Mouse (Mus musculus): ENCODE results near the gene Ndufa5.

Ndufa5 gene

DNA sequence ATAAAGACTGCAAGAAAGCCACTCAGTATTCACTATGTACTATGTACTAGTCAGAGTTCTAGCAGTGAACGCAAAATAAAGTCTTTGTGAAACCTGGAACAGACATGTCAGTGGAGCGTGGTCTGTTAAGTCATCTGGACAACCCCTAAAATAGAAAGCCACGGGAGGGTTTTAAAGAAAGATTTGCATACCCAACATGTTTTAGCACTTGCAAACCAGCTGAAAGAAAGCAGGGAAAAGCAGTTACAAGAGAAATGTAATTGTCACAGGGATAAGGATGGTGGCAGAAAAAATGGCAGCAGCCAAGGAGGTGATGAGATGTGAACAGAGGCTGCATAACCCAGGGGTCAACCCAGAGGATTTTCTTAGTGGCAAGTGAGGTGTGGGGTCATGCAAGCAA lies 2.1 kb downstream of the Ndufa5 start:
- DNase-seq (ENCODE audit: low spot score in 2 of 2): no peak

DNA sequence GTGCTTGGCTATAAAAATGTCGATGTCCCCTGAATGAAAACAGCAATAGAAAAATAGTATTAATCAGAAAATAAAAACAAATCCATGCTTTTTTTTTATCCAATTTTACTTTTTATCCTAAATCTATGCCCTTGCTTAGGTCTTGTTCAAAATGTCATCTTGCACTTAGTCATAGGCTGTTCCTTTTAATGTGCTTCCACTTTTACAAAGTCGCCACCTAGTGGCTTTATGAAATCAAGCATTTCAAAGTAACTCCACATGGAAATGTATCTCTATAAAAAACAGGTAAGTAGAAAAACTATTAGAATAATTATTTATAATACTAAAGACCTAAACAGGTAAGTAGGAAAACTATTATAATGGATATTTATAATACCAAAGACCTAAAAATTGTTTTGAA lies 11.6 kb downstream of the Ndufa5 start:
- no peak for DNase-seq (ENCODE audit: low spot score in 2 of 2)

DNA sequence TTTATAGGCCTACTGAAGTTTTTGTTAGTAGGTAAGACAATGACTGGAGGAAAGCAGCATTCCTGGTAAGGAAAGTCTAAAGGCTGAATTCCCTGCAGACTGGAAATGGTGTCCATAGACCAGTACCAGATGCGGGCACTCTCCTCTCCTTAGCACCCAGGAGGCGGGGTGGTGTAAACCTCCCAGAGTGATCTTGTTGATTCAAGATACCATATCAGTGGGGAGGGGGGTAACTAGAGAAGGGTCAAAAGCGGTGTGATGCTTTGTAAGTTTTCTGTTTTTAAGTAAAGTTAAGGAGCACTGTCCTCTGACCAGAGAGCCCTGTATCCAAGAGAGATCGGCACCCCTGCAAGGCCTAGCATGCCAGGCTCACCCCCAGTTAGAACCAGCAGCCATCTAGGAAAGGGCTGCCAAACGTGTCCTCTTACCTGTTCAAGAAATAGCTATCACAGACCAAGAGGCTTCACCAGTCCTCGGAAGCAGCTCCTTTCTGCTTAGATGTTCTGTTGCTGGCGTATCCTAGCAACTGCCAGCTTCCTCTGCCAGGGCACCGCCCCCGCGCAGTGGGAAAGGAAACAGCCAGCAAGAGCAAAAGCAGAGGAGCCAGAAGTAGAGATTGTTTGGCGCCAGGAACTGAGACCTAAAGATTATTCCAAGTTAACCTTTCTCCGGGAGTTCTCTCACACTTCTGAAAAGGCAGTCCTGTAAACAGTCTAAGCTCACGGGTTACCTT lies 13.1 kb downstream of the Ndufa5 start, which contains the start of gene Iqub:
Iqub (minus strand) TSS at position 516 of the 733 bp plus-strand sequence.
- no peak for DNase-seq (ENCODE audit: low spot score in 2 of 2)

DNA sequence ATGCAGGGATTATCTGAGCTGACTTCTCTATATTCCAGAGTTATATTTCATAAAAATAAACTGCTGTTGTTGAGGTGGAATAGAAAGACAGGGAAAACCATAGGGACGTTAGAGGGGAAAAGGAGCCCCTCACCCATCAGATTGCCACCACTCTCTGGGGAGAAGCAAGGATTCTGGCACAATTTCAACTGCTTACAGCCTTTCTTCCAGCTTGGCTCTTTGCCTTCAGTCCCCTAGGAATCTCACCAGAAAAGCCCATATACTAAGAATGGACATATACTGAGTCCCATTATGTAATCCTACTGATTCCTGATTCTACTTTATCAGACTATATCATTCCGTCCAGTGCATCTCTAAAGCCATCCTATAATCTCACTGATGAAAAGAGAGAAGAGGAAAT lies 23.7 kb downstream of the Ndufa5 start:
- DNase-seq (ENCODE audit: low spot score in 2 of 2): no peak

DNA sequence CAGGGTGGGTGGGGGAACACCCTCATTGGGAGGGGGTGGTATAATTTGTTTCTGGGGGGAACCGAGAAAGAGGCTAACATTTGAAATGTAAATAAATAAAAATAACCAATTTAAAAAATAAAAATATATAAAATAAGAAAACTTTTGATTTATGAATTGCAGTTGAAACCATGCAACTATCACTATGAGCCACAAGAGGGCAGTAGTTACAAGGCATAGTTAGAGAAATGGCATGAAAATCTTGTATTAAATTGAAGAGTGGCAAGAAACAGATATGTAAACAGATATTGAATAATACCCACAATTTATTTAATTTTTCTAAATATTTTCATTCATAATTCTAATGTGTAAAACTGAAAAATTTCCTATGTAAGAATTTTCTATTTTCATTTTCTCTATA lies 37.5 kb downstream of the Ndufa5 start:
- DNase-seq (ENCODE audit: low spot score in 2 of 2): no peak

DNA sequence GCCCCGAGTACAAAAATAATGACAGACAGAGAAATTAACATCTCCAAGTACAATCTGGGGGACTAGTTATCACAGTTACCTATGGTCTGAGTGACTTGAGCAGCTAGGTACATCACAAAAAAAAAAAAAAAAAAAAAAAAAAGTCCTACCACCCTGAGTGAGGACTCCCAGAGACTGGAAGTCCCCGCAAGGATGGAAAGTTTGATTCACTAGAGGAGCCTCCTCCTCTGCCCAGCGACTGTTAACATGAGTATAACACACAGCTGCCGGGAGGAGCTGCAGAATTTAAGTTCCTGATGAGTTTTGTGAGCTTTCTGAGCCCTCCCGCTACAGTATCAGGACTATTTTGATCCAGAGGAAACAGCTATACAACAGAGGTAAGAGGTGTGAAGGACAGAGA lies 41.3 kb downstream of the Ndufa5 start:
- DNase-seq (ENCODE audit: low spot score in 2 of 2): no peak

DNA sequence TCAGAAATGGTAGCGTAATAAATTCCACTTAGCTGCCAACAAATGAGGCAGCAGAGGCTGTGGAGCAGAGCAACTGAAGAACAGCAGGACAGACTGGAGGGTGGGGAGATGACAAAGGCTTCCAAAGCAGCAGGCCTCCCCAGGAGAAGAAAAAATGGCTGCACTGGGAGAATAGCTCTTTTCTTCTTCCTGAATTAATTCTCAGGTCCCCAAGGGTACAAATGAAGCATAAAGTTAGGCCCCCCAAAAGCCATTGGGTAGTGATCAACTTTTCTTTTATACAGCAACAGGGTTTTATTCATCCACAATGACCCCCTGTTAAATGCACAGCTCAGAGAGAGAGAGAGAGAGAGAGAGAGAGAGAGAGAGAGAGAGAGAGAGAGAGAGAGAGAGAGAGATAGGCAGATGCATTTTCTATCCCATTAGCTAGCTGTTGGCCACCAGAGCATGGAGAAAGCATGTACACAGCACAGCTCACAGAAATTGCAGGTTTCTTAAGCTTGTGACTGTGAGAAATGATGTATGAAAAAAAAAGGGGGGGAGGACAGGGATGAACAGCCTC lies 57.2 kb downstream of the Ndufa5 start:
- DNase-seq (ENCODE audit: low spot score in 2 of 2): no peak

DNA sequence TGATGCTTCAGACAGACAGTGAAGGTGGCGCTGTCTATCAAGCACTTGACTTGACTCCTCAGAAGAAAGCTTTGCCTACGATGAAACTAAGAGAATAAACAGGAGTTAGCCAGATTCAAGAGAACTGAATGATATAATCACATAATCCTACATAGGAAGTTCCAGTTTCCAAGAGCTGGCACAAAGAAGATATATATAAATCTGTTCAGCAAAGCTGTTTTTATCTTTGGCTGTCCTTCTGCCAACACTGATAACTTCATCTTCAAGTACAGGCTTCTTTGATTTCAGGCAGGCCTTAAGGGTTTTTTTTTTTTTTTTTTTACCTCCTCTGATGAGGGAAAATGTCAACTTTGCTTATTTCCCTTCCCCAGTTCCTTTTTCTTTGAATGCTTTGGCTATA lies 57.7 kb downstream of the Ndufa5 start:
- DNase-seq (ENCODE audit: low spot score in 2 of 2): no peak

Measured in natural killer cell, adult 2 months (primary cell).